24 mouse cellular contexts compared by ENCODE assay signal in genomic region chr7:141365049-141365445, GRCm38 (mm10). TPM values are rescaled to one million over a fixed set of nuclear protein-coding genes. Genes with fewer than 3 reads are reported as not detected.
DNase-seq lines count a peak whose midpoint lies in the region; ATAC-seq and TF ChIP-seq lines count a peak whose summit lies in the region.
"Had no signal": no experiment of that assay in that cellular context is flagged by ENCODE, and none has a peak within 500 bp of the region (broad histone marks: within the 10 kb centered on the region; RNA-seq: fewer than 3 reads in every experiment).

No protein-coding gene starts in this region.

- TF ChIP-seq CTCF in layer of hippocampus, adult 2 months (conservative IDR thresholded peaks at IDR 0.05) = no peak
- no peak for TF ChIP-seq CTCF in midbrain, postnatal 0 days (IDR thresholded peaks at IDR 0.05)
- no peak for TF ChIP-seq CTCF in liver, postnatal 0 days (IDR thresholded peaks at IDR 0.05; ENCODE audit: low read depth)

- H3K4me3 ChIP-seq in layer of hippocampus, adult 2 months = peak overlapping the region; percentile 10; the same call in 1 of the 2 replicates
- H3K4me3 ChIP-seq in midbrain, postnatal 0 days (ENCODE audit: low read depth, low read length) = no peak overlapping the region
- no peak overlapping the region for H3K4me3 ChIP-seq in midbrain, embryonic 16.5 days (ENCODE audit: low read depth, low read length)
- no peak overlapping the region for H3K4me3 ChIP-seq in liver, postnatal 0 days (ENCODE audit: low read depth, low read length)
- H3K4me3 ChIP-seq: embryonic facial prominence, embryonic 13.5 days; forebrain, embryonic 10.5 days; hindbrain, embryonic 15.5 days; intestine, embryonic 15.5 days; kidney, embryonic 15.5 days; limb, embryonic 12.5 days; lung, embryonic 15.5 days; myocyte; stomach, embryonic 15.5 days had no signal

- H3K36me3 ChIP-seq in midbrain, postnatal 0 days (ENCODE audit: insufficient read depth, low read length) = no peaks in the 10 kb centered on the region
- H3K36me3 ChIP-seq in midbrain, embryonic 16.5 days (ENCODE audit: control insufficient read depth, insufficient read depth, low read length) = no peaks in the 10 kb centered on the region
- H3K36me3 ChIP-seq in liver, postnatal 0 days (replicated peaks; ENCODE audit: insufficient read depth, low read length) = no peaks in the 10 kb centered on the region
- H3K36me3 ChIP-seq: embryonic facial prominence, embryonic 13.5 days; forebrain, embryonic 10.5 days; hindbrain, embryonic 15.5 days; kidney, embryonic 15.5 days; limb, embryonic 12.5 days; lung, embryonic 15.5 days; stomach, embryonic 15.5 days had no signal

- H3K9me3 ChIP-seq in midbrain, postnatal 0 days (ENCODE audit: low read length) = no peaks in the 10 kb centered on the region
- no peaks in the 10 kb centered on the region for H3K9me3 ChIP-seq in midbrain, embryonic 16.5 days (replicated peaks; ENCODE audit: control insufficient read depth, low read length, poor library complexity, severe bottlenecking)
- H3K9me3 ChIP-seq in liver, postnatal 0 days (ENCODE audit: low read length) = no peaks in the 10 kb centered on the region
- H3K9me3 ChIP-seq: embryonic facial prominence, embryonic 13.5 days; forebrain, embryonic 10.5 days; hindbrain, embryonic 15.5 days; intestine, embryonic 15.5 days; kidney, embryonic 15.5 days; limb, embryonic 12.5 days; lung, embryonic 15.5 days; stomach, embryonic 15.5 days had no signal

- 64% methylated on average over 3 of the region's 3 CpGs for WGBS in midbrain, postnatal 0 days
- 62% methylated on average over 3 of the region's 3 CpGs for WGBS in midbrain, embryonic 16.5 days
- 57% methylated on average over 3 of the region's 3 CpGs for WGBS in liver, postnatal 0 days (ENCODE audit: insufficient replicate concordance)

- no peak for ATAC-seq in midbrain, postnatal 0 days (ENCODE audit: low FRiP score)
- no peak for ATAC-seq in midbrain, embryonic 16.5 days
- ATAC-seq in erythroblast, adult 5-6 weeks (replicated peaks; ENCODE audit: low FRiP score, poor library complexity, severe bottlenecking) = peak; percentile 7; the same call in 1 of the 2 replicates
- ATAC-seq in liver, postnatal 0 days = no peak
- no peak for ATAC-seq in granulocyte monocyte progenitor cell, adult 5-6 weeks (replicated peaks; ENCODE audit: poor library complexity, severe bottlenecking)
- no peak for ATAC-seq in megakaryocyte progenitor cell, adult 5-6 weeks (replicated peaks; ENCODE audit: poor library complexity)
- ATAC-seq: forebrain, postnatal 0 days; intestine, embryonic 15.5 days had no signal

- H3K27ac ChIP-seq in layer of hippocampus, adult 2 months = peak overlapping the region; percentile 80
- no peak overlapping the region for H3K27ac ChIP-seq in midbrain, postnatal 0 days (ENCODE audit: low read depth, low read length)
- no peak overlapping the region for H3K27ac ChIP-seq in midbrain, embryonic 16.5 days (ENCODE audit: low read length)
- peak overlapping the region; percentile 77 for H3K27ac ChIP-seq in liver, postnatal 0 days (ENCODE audit: low read depth)
- H3K27ac ChIP-seq: embryonic facial prominence, embryonic 13.5 days; forebrain, embryonic 10.5 days; hindbrain, embryonic 15.5 days; intestine, embryonic 15.5 days; kidney, embryonic 15.5 days; limb, embryonic 12.5 days; lung, embryonic 15.5 days; macrophage; stomach, embryonic 15.5 days had no signal

- H3K9ac ChIP-seq in midbrain, postnatal 0 days (replicated peaks; ENCODE audit: low read length, poor library complexity, severe bottlenecking) = no peak overlapping the region
- no peak overlapping the region for H3K9ac ChIP-seq in midbrain, embryonic 16.5 days (ENCODE audit: low read depth, low read length)
- 0 out of 2 replicates have a peak overlapping the region, but pooled peaks have one; percentile 11 for H3K9ac ChIP-seq in liver, postnatal 0 days (replicated peaks)
- H3K9ac ChIP-seq: embryonic facial prominence, embryonic 13.5 days; forebrain, postnatal 0 days; hindbrain, embryonic 15.5 days; intestine, embryonic 15.5 days; kidney, embryonic 15.5 days; limb, embryonic 12.5 days; lung, embryonic 15.5 days; stomach, embryonic 15.5 days had no signal

- no peak for DNase-seq in layer of hippocampus, adult 2 months (ENCODE audit: low spot score in 2 of 2)
- DNase-seq in layer of hippocampus, adult 9-10 months (ENCODE audit: low spot score) = no peak
- peak; percentile 12 for DNase-seq in midbrain, postnatal 0 days (ENCODE audit: low spot score)
- no peak for DNase-seq in liver, postnatal 0 days
- DNase-seq: cerebellum, postnatal 10 days; forebrain, postnatal 0 days; heart, postnatal 4 days; kidney, postnatal 4 days; thymus, adult 2 months had no signal

- H3K27me3 ChIP-seq in midbrain, postnatal 0 days (ENCODE audit: insufficient read depth, low read length) = peaks cover 8% of the 10 kb centered on the region; the same call in 1 of the 2 replicates
- peaks cover 6% of the 10 kb centered on the region; the same call in 1 of the 2 replicates for H3K27me3 ChIP-seq in midbrain, embryonic 16.5 days (ENCODE audit: control insufficient read depth, insufficient read depth, low read depth, low read length)
- H3K27me3 ChIP-seq in liver, postnatal 0 days (ENCODE audit: insufficient read depth, low read length) = no peaks in the 10 kb centered on the region
- H3K27me3 ChIP-seq: intestine, embryonic 15.5 days; stomach, embryonic 15.5 days had no signal

- TF ChIP-seq EP300 in liver, postnatal 0 days (IDR thresholded peaks at IDR 0.05; ENCODE audit: low read depth) = no peak

- no peak overlapping the region for H3K4me2 ChIP-seq in midbrain, postnatal 0 days (ENCODE audit: low read depth, low read length, poor library complexity, severe bottlenecking)
- H3K4me2 ChIP-seq in midbrain, embryonic 16.5 days (ENCODE audit: low read length) = no peak overlapping the region
- H3K4me2 ChIP-seq in liver, postnatal 0 days (ENCODE audit: low read depth, low read length) = peak overlapping the region; percentile 43
- H3K4me2 ChIP-seq: embryonic facial prominence, embryonic 13.5 days; hindbrain, embryonic 15.5 days; intestine, embryonic 15.5 days; kidney, embryonic 15.5 days; limb, embryonic 12.5 days; lung, embryonic 15.5 days; midbrain, embryonic 11.5 days; stomach, embryonic 15.5 days had no signal

- no peaks in the 10 kb centered on the region for H3K4me1 ChIP-seq in midbrain, postnatal 0 days (ENCODE audit: insufficient read depth, low read length)
- no peaks in the 10 kb centered on the region for H3K4me1 ChIP-seq in midbrain, embryonic 16.5 days (ENCODE audit: control insufficient read depth, insufficient read depth, low read length)
- H3K4me1 ChIP-seq in liver, postnatal 0 days (ENCODE audit: insufficient read depth) = peaks cover 29% of the 10 kb centered on the region
- H3K4me1 ChIP-seq: embryonic facial prominence, embryonic 13.5 days; hindbrain, embryonic 15.5 days; limb, embryonic 12.5 days had no signal

RNA-seq across cellular contexts. Expression of gene Eps8l2, which starts 26.4 kb away (rescaled TPM):
- 1 to 10 TPM; 4.9 to 5.1 TPM for total RNA-seq in layer of hippocampus, adult 2 months (2021)
- total RNA-seq in midbrain, postnatal 0 days (2014; rRNA removed) = 2.4 and 3.1 TPM in 2 replicates
- polyA plus RNA-seq in midbrain, postnatal 0 days (2015; fragmentation: Nextera tagmentation; extraction: Ambion mirVana) = 0.48 and 0.74 TPM in 2 replicates
- 0.61 and 1.0 TPM in 2 replicates for polyA plus RNA-seq in midbrain, embryonic 16.5 days (2015; fragmentation: Nextera tagmentation; extraction: Ambion mirVana)
- not detected in 2 replicates for total RNA-seq in erythroblast, adult 5-6 weeks (2015; ENCODE audit: low replicate concordance)
- total RNA-seq in erythroblast, adult 5-6 weeks (2017; ENCODE audit: low replicate concordance) = not detected in 2 replicates
- polyA plus RNA-seq in liver, postnatal 0 days (2015; fragmentation: Nextera tagmentation; extraction: Ambion mirVana) = 22.2 and 25.4 TPM in 2 replicates
- 0.11 TPM in 1 of 2 replicates, not detected in the other for total RNA-seq in granulocyte monocyte progenitor cell, adult 5-6 weeks (2014; fragmentation: Nextera tagmentation)
- total RNA-seq in granulocyte monocyte progenitor cell, adult 5-6 weeks (2017) = not detected in 2 replicates
- total RNA-seq in megakaryocyte progenitor cell, adult 5-6 weeks (2015) = 0.67 TPM in 1 of 2 replicates, not detected in the other
- not detected in 2 replicates for total RNA-seq in megakaryocyte progenitor cell, adult 5-6 weeks (2017)
- polyA plus RNA-seq: macrophage had no signal

RNA-seq across cellular contexts. Expression of gene Taldo1, which starts 27.0 kb away (rescaled TPM):
- 100 to 1,000 TPM; 111 to 114 TPM for total RNA-seq in layer of hippocampus, adult 2 months (2021)
- total RNA-seq in midbrain, postnatal 0 days (2014; rRNA removed) = 166 and 175 TPM in 2 replicates
- 245 and 255 TPM in 2 replicates for polyA plus RNA-seq in midbrain, postnatal 0 days (2015; fragmentation: Nextera tagmentation; extraction: Ambion mirVana)
- polyA plus RNA-seq in midbrain, embryonic 16.5 days (2015; fragmentation: Nextera tagmentation; extraction: Ambion mirVana) = 291 and 309 TPM in 2 replicates
- 132 and 180 TPM in 2 replicates for total RNA-seq in erythroblast, adult 5-6 weeks (2015; ENCODE audit: low replicate concordance)
- total RNA-seq in erythroblast, adult 5-6 weeks (2017; ENCODE audit: low replicate concordance) = 443 and 565 TPM in 2 replicates
- 246 and 265 TPM in 2 replicates for polyA plus RNA-seq in liver, postnatal 0 days (2015; fragmentation: Nextera tagmentation; extraction: Ambion mirVana)
- 289 and 344 TPM in 2 replicates for total RNA-seq in granulocyte monocyte progenitor cell, adult 5-6 weeks (2014; fragmentation: Nextera tagmentation)
- total RNA-seq in granulocyte monocyte progenitor cell, adult 5-6 weeks (2017) = 559 and 668 TPM in 2 replicates
- 103 and 117 TPM in 2 replicates for total RNA-seq in megakaryocyte progenitor cell, adult 5-6 weeks (2015)
- 508 and 513 TPM in 2 replicates for total RNA-seq in megakaryocyte progenitor cell, adult 5-6 weeks (2017)

RNA-seq across cellular contexts. Expression of gene Tmem80, which starts 37.5 kb away (rescaled TPM):
- 10 to 100 TPM; 32.9 to 33.7 TPM for total RNA-seq in layer of hippocampus, adult 2 months (2021)
- 25.8 and 29.1 TPM in 2 replicates for total RNA-seq in midbrain, postnatal 0 days (2014; rRNA removed)
- 31.5 and 34.5 TPM in 2 replicates for polyA plus RNA-seq in midbrain, postnatal 0 days (2015; fragmentation: Nextera tagmentation; extraction: Ambion mirVana)
- 53.1 and 54.7 TPM in 2 replicates for polyA plus RNA-seq in midbrain, embryonic 16.5 days (2015; fragmentation: Nextera tagmentation; extraction: Ambion mirVana)
- total RNA-seq in erythroblast, adult 5-6 weeks (2015; ENCODE audit: low replicate concordance) = 6.5 and 8.4 TPM in 2 replicates
- total RNA-seq in erythroblast, adult 5-6 weeks (2017; ENCODE audit: low replicate concordance) = 10.5 and 12.9 TPM in 2 replicates
- polyA plus RNA-seq in liver, postnatal 0 days (2015; fragmentation: Nextera tagmentation; extraction: Ambion mirVana) = 9.2 and 11.9 TPM in 2 replicates
- total RNA-seq in granulocyte monocyte progenitor cell, adult 5-6 weeks (2014; fragmentation: Nextera tagmentation) = 6.0 and 13.2 TPM in 2 replicates
- total RNA-seq in granulocyte monocyte progenitor cell, adult 5-6 weeks (2017) = 4.5 and 8.7 TPM in 2 replicates
- 11.1 and 11.7 TPM in 2 replicates for total RNA-seq in megakaryocyte progenitor cell, adult 5-6 weeks (2015)
- total RNA-seq in megakaryocyte progenitor cell, adult 5-6 weeks (2017) = 9.1 and 9.2 TPM in 2 replicates

RNA-seq across cellular contexts. Expression of gene Deaf1, which starts 37.6 kb away (rescaled TPM):
- 10 to 100 TPM; 74.1 to 77.0 TPM for total RNA-seq in layer of hippocampus, adult 2 months (2021)
- 246 and 289 TPM in 2 replicates for total RNA-seq in midbrain, postnatal 0 days (2014; rRNA removed)
- 291 and 306 TPM in 2 replicates for polyA plus RNA-seq in midbrain, postnatal 0 days (2015; fragmentation: Nextera tagmentation; extraction: Ambion mirVana)
- 211 and 237 TPM in 2 replicates for polyA plus RNA-seq in midbrain, embryonic 16.5 days (2015; fragmentation: Nextera tagmentation; extraction: Ambion mirVana)
- total RNA-seq in erythroblast, adult 5-6 weeks (2015; ENCODE audit: low replicate concordance) = 9.4 and 18.3 TPM in 2 replicates
- total RNA-seq in erythroblast, adult 5-6 weeks (2017; ENCODE audit: low replicate concordance) = 14.1 and 16.0 TPM in 2 replicates
- polyA plus RNA-seq in liver, postnatal 0 days (2015; fragmentation: Nextera tagmentation; extraction: Ambion mirVana) = 10.7 and 11.9 TPM in 2 replicates
- total RNA-seq in granulocyte monocyte progenitor cell, adult 5-6 weeks (2014; fragmentation: Nextera tagmentation) = 43.3 and 52.4 TPM in 2 replicates
- 6.3 and 21.4 TPM in 2 replicates for total RNA-seq in granulocyte monocyte progenitor cell, adult 5-6 weeks (2017)
- 33.6 and 33.7 TPM in 2 replicates for total RNA-seq in megakaryocyte progenitor cell, adult 5-6 weeks (2015)
- total RNA-seq in megakaryocyte progenitor cell, adult 5-6 weeks (2017) = 19.8 and 23.0 TPM in 2 replicates

RNA-seq across cellular contexts. Expression of gene Gatd1, which starts 48.9 kb away (rescaled TPM):
- total RNA-seq in layer of hippocampus, adult 2 months (2021) = 10 to 100 TPM; 42.1 to 45.1 TPM
- 72.0 and 72.9 TPM in 2 replicates for total RNA-seq in midbrain, postnatal 0 days (2014; rRNA removed)
- 47.7 and 48.9 TPM in 2 replicates for polyA plus RNA-seq in midbrain, postnatal 0 days (2015; fragmentation: Nextera tagmentation; extraction: Ambion mirVana)
- 48.5 and 54.9 TPM in 2 replicates for polyA plus RNA-seq in midbrain, embryonic 16.5 days (2015; fragmentation: Nextera tagmentation; extraction: Ambion mirVana)
- 6.3 and 9.2 TPM in 2 replicates for total RNA-seq in erythroblast, adult 5-6 weeks (2015; ENCODE audit: low replicate concordance)
- 4.9 and 6.0 TPM in 2 replicates for total RNA-seq in erythroblast, adult 5-6 weeks (2017; ENCODE audit: low replicate concordance)
- polyA plus RNA-seq in liver, postnatal 0 days (2015; fragmentation: Nextera tagmentation; extraction: Ambion mirVana) = 17.4 and 18.2 TPM in 2 replicates
- 19.7 and 41.9 TPM in 2 replicates for total RNA-seq in granulocyte monocyte progenitor cell, adult 5-6 weeks (2014; fragmentation: Nextera tagmentation)
- 10.8 and 15.6 TPM in 2 replicates for total RNA-seq in granulocyte monocyte progenitor cell, adult 5-6 weeks (2017)
- total RNA-seq in megakaryocyte progenitor cell, adult 5-6 weeks (2015) = 21.9 and 25.9 TPM in 2 replicates
- 13.5 and 16.3 TPM in 2 replicates for total RNA-seq in megakaryocyte progenitor cell, adult 5-6 weeks (2017)

Comparison
In these comparisons a context has a peak if more than half of its experiments do, and no peak if none do; other contexts are left out.
1. H3K27ac ChIP-seq: peak in layer of hippocampus, adult 2 months (single experiment) and liver, postnatal 0 days (single experiment); none in midbrain, postnatal 0 days (single experiment) and midbrain, embryonic 16.5 days (single experiment).